8 mouse cellular contexts compared by ENCODE assay signal in the genomic region with DNA sequence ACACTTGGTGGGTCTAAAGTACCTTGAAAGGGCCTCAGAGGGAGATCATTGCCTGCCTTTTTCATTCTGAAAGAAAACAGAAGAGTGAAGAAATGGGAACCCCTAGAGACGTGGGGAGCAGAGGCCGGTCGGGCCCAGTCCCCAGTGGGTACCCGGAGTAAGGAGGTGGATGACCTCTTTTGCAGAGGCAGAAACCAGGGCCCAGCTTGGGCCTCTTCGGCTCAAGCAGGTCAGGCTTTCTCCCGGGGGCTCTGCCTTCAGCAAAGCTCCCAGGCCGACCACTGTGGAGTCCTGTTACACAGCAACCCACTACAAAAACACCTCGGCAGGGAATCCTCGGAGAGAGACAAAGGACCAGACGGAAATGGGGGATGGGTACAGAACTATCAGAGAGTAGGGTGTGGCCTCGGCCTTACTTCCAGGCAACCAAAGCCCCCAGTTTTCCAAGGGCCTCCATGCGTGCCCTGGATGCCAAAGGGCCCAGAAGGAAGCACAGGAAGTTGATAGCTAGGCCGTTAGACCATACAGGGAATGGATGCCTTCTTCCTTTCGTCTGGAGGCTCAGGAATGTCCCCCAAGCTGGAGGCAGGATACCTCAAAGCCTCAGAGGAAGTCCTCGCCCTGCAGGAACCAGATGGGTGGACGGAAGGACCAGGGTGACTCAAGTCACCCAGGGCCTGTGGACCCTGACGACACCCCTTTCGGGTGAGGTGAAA. TPM values are rescaled to one million over a fixed set of nuclear protein-coding genes. Genes with fewer than 3 reads are reported as not detected.
DNase-seq lines count a peak whose midpoint lies in the region; ATAC-seq and TF ChIP-seq lines count a peak whose summit lies in the region.

No protein-coding gene starts in this region.

- WGBS in heart, embryonic 11.5 days (ENCODE audit: insufficient replicate concordance), result under 1% methylated on average over 18 of the region's 18 CpGs
- under 1% methylated on average over 18 of the region's 18 CpGs for WGBS in kidney, embryonic 16.5 days
- WGBS in stomach, postnatal 0 days, result 8% methylated on average over 18 of the region's 18 CpGs

- H3K9ac ChIP-seq in ES-Bruce4 (ENCODE audit: low read depth, poor library complexity, severe bottlenecking), result peak overlapping the region; percentile 70
- H3K9ac ChIP-seq in heart, embryonic 11.5 days (ENCODE audit: low read depth, low read length), result peak overlapping the region; percentile 98
- peak overlapping the region; percentile 98 for H3K9ac ChIP-seq in kidney, embryonic 16.5 days (replicated peaks; ENCODE audit: low read length)
- H3K9ac ChIP-seq in stomach, postnatal 0 days (ENCODE audit: low read length), result peak overlapping the region; percentile 85

- H3K4me3 ChIP-seq in ES-Bruce4 (ENCODE audit: low read depth, low read length), result peak overlapping the region; percentile 63
- H3K4me3 ChIP-seq in heart, embryonic 11.5 days (ENCODE audit: low read depth, low read length), result peak overlapping the region; percentile 84
- H3K4me3 ChIP-seq in kidney, embryonic 16.5 days (ENCODE audit: low read length), result peak overlapping the region; percentile 87
- H3K4me3 ChIP-seq in stomach, postnatal 0 days (ENCODE audit: low read depth, low read length), result peak overlapping the region; percentile 71

- DNase-seq in brain, embryonic 14.5 days (ENCODE audit: low read depth), result peak; percentile 86
- DNase-seq in lung, postnatal 25 days (ENCODE audit: low spot score), result peak; percentile 38
- DNase-seq in stomach, postnatal 0 days (ENCODE audit: low spot score), result no peak
- DNase-seq in spleen, adult 18-20 months, result no peak
- DNase-seq in cerebellum, postnatal 4 days (ENCODE audit: low spot score in 2 of 2), result no peak

- peak overlapping the region; percentile 70 for H3K27ac ChIP-seq in ES-Bruce4 (ENCODE audit: insufficient read depth, low read length)
- peak overlapping the region; percentile 97 for H3K27ac ChIP-seq in heart, embryonic 11.5 days (ENCODE audit: low read depth, low read length)
- peak overlapping the region; percentile 98 for H3K27ac ChIP-seq in kidney, embryonic 16.5 days (ENCODE audit: low read length)
- H3K27ac ChIP-seq in stomach, postnatal 0 days (replicated peaks), result peak overlapping the region; percentile 91

- peaks cover 4% of the 10 kb centered on the region; the same call in 1 of the 2 replicates for H3K36me3 ChIP-seq in ES-Bruce4 (ENCODE audit: control insufficient read depth, insufficient read depth, low read length, poor library complexity, severe bottlenecking)
- H3K36me3 ChIP-seq in heart, embryonic 11.5 days (ENCODE audit: control insufficient read depth, insufficient read depth, low read length), result peaks cover 28% of the 10 kb centered on the region
- peaks cover 28% of the 10 kb centered on the region for H3K36me3 ChIP-seq in kidney, embryonic 16.5 days (ENCODE audit: insufficient read depth, low read length)
- peaks cover 17% of the 10 kb centered on the region; the same call in 1 of the 2 replicates for H3K36me3 ChIP-seq in stomach, postnatal 0 days (ENCODE audit: control insufficient read depth, insufficient read depth, low read length)

- H3K4me2 ChIP-seq in heart, embryonic 11.5 days, result peak overlapping the region; percentile 98
- H3K4me2 ChIP-seq in kidney, embryonic 16.5 days (replicated peaks; ENCODE audit: low read depth, low read length), result peak overlapping the region; percentile 94
- peak overlapping the region; percentile 56 for H3K4me2 ChIP-seq in stomach, postnatal 0 days (replicated peaks; ENCODE audit: low read depth)

- H3K9me3 ChIP-seq in ES-Bruce4 (replicated peaks; ENCODE audit: control insufficient read depth, insufficient read depth, low read length, poor library complexity, severe bottlenecking), result no peaks in the 10 kb centered on the region
- H3K9me3 ChIP-seq in heart, embryonic 11.5 days (replicated peaks; ENCODE audit: control insufficient read depth, low read length), result no peaks in the 10 kb centered on the region
- H3K9me3 ChIP-seq in kidney, embryonic 16.5 days (ENCODE audit: low read length), result no peaks in the 10 kb centered on the region
- no peaks in the 10 kb centered on the region for H3K9me3 ChIP-seq in stomach, postnatal 0 days (ENCODE audit: control insufficient read depth, low read length)

- TF ChIP-seq POLR2A in ES-Bruce4 (IDR thresholded peaks at IDR 0.05; ENCODE audit: insufficient read depth, low read length), result no peak
- 0 out of 2 replicates have a peak, but pooled peaks have one; percentile 4 for TF ChIP-seq POLR2A in brain, embryonic 14.5 days (IDR thresholded peaks at IDR 0.05; ENCODE audit: borderline replicate concordance, extremely low read depth, insufficient read depth, insufficient read length, poor library complexity, severe bottlenecking)

- no peak; the same call in 1 of the 2 replicates for TF ChIP-seq EP300 in ES-Bruce4 (IDR thresholded peaks at IDR 0.05; ENCODE audit: insufficient read depth, low read depth, low read length)
- TF ChIP-seq EP300 in stomach, postnatal 0 days (optimal IDR thresholded peaks at IDR 0.05), result no peak

- no peak for TF ChIP-seq CTCF in ES-Bruce4 (IDR thresholded peaks at IDR 0.05; ENCODE audit: low read depth, low read length)
- TF ChIP-seq CTCF in brain, embryonic 14.5 days (IDR thresholded peaks at IDR 0.05; ENCODE audit: borderline replicate concordance, extremely low read depth, insufficient read depth, insufficient read length), result no peak
- no peak for TF ChIP-seq CTCF in stomach, postnatal 0 days (IDR thresholded peaks at IDR 0.05; ENCODE audit: low read depth)

- ATAC-seq in heart, embryonic 11.5 days (replicated peaks; ENCODE audit: insufficient number of reproducible peaks, low FRiP score, low TSS enrichment), result no peak; the same call in 1 of the 2 replicates
- 0 out of 2 replicates have a peak, but pooled peaks have one; percentile 7 for ATAC-seq in kidney, embryonic 16.5 days (ENCODE audit: low FRiP score, low TSS enrichment)
- no peak for ATAC-seq in stomach, postnatal 0 days (ENCODE audit: low FRiP score, low TSS enrichment)

- H3K27me3 ChIP-seq in ES-Bruce4 (ENCODE audit: control insufficient read depth, insufficient read depth, low read length, poor library complexity, severe bottlenecking), result no peaks in the 10 kb centered on the region
- no peaks in the 10 kb centered on the region for H3K27me3 ChIP-seq in heart, embryonic 11.5 days (ENCODE audit: control insufficient read depth, insufficient read depth, low read length)
- no peaks in the 10 kb centered on the region for H3K27me3 ChIP-seq in kidney, embryonic 16.5 days (ENCODE audit: insufficient read depth, low read length)
- no peaks in the 10 kb centered on the region for H3K27me3 ChIP-seq in stomach, postnatal 0 days (ENCODE audit: control insufficient read depth, insufficient read depth, low read length)

- H3K4me1 ChIP-seq in ES-Bruce4 (ENCODE audit: control insufficient read depth, insufficient read depth, low read length), result peaks cover 14% of the 10 kb centered on the region
- peaks cover 63% of the 10 kb centered on the region for H3K4me1 ChIP-seq in heart, embryonic 11.5 days (ENCODE audit: control insufficient read depth, insufficient read depth, low read length)
- peaks cover 69% of the 10 kb centered on the region for H3K4me1 ChIP-seq in kidney, embryonic 16.5 days (ENCODE audit: insufficient read depth, low read length)
- H3K4me1 ChIP-seq in stomach, postnatal 0 days (replicated peaks; ENCODE audit: control insufficient read depth, insufficient read depth), result peaks cover 13% of the 10 kb centered on the region

RNA-seq across cellular contexts. Expression of a gene that starts 1.1 kb away (rescaled TPM):
- polyA plus RNA-seq in ES-Bruce4 (2011; ENCODE audit: insufficient read depth, insufficient read length, low read depth, missing spikeins), result 211 and 229 TPM in 2 replicates
- 187 and 283 TPM in 2 replicates for polyA plus RNA-seq in brain, embryonic 14.5 days (2012; rRNA removed)
- polyA plus RNA-seq in heart, embryonic 11.5 days (2014; fragmentation: Nextera tagmentation; extraction: Ambion mirVana), result 442 and 580 TPM in 2 replicates
- polyA plus RNA-seq in kidney, embryonic 16.5 days (2015; fragmentation: Nextera tagmentation; extraction: Ambion mirVana), result 1,752 and 1,857 TPM in 2 replicates
- 331 and 433 TPM in 2 replicates for polyA plus RNA-seq in stomach, postnatal 0 days (2015; fragmentation: Nextera tagmentation; extraction: Ambion mirVana)

RNA-seq across cellular contexts. Expression of a gene that starts 29.3 kb away (rescaled TPM):
- 5.9 and 8.4 TPM in 2 replicates for polyA plus RNA-seq in ES-Bruce4 (2011; ENCODE audit: insufficient read depth, insufficient read length, low read depth, missing spikeins)
- polyA plus RNA-seq in brain, embryonic 14.5 days (2012; rRNA removed), result 56.3 and 70.2 TPM in 2 replicates
- 20.0 and 20.8 TPM in 2 replicates for polyA plus RNA-seq in heart, embryonic 11.5 days (2014; fragmentation: Nextera tagmentation; extraction: Ambion mirVana)
- polyA plus RNA-seq in kidney, embryonic 16.5 days (2015; fragmentation: Nextera tagmentation; extraction: Ambion mirVana), result 20.5 TPM in 2 replicates
- 8.1 and 9.1 TPM in 2 replicates for polyA plus RNA-seq in stomach, postnatal 0 days (2015; fragmentation: Nextera tagmentation; extraction: Ambion mirVana)

Comparison
In these comparisons a context has a peak if more than half of its experiments do, and no peak if none do; other contexts are left out.
1. DNase-seq: peak in brain, embryonic 14.5 days (single experiment) and lung, postnatal 25 days (single experiment); none in stomach, postnatal 0 days (single experiment), spleen, adult 18-20 months (0 of 2) and cerebellum, postnatal 4 days (0 of 2).
2. Peak in every context shown above with its lines, with median percentiles within 50 percentile points of each other: H3K27ac ChIP-seq, H3K4me3 ChIP-seq, H3K9ac ChIP-seq and H3K4me2 ChIP-seq.